Mouse (Mus musculus): Measurements from ENCODE around the gene St6galnac5.

DNA sequence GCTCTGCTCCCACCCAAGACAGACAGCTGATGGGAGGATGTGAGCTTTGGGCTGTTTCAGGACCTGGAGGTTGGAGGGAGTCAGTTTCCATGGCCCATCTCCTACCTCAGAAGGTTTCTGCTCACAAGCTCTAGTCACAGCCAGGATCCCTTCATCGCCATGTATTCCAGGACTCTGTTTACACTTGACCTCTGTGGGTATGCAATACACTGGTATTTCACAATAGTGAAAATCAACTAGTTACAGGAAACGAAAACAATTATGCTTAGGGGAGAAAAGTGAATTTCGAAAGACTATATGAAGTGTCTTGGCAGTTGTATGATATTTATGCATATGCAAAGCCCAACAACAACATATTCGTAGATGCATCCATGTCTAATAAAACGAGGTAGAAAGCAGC is 166.9 kb downstream of the St6galnac5 start:
- TF ChIP-seq POLR2A (IDR thresholded peaks at IDR 0.05; ENCODE audit: low read depth, low read length) (no peak), NRF1 (IDR thresholded peaks at IDR 0.05; ENCODE audit: low read depth, low read length) (no peak), PAX5 (IDR thresholded peaks at IDR 0.05; ENCODE audit: low read length) (no peak), MEF2A (IDR thresholded peaks at IDR 0.05; ENCODE audit: borderline replicate concordance, low read depth, low read length) (no peak), BHLHE40 (IDR thresholded peaks at IDR 0.05; ENCODE audit: low read depth, low read length) (no peak), CTCF (conservative IDR thresholded peaks at IDR 0.05 in 1 of 2, IDR thresholded peaks at IDR 0.05 in 1 of 2; ENCODE audit: low read depth in 2 of 2, low read length in 2 of 2) (no peak), MAFK (IDR thresholded peaks at IDR 0.05; ENCODE audit: insufficient replicate concordance, low read length) (no peak), MXI1 (IDR thresholded peaks at IDR 0.05; ENCODE audit: low read depth, low read length) (no peak), USF1 (IDR thresholded peaks at IDR 0.05; ENCODE audit: low read depth, low read length) (no peak), ZMIZ1 (IDR thresholded peaks at IDR 0.05; ENCODE audit: low read depth, low read length) (no peak), EP300 (IDR thresholded peaks at IDR 0.05; ENCODE audit: low read length) (no peak), SMC3 (IDR thresholded peaks at IDR 0.05; ENCODE audit: low read depth, low read length) (no peak), KAT2A (IDR thresholded peaks at IDR 0.05; ENCODE audit: insufficient replicate concordance, low read length) (no peak), MAX (IDR thresholded peaks at IDR 0.05; ENCODE audit: low read length) (no peak)

Data from CH12.LX (cell line).